Mouse (Mus musculus): ENCODE measurements around the gene Fam155a. TPM values are rescaled to one million over a fixed set of nuclear protein-coding genes. Genes with fewer than 3 reads are reported as not detected.

Fam155a gene
- total RNA-seq, 2 experiments from 2014 or later: 93.7 to 104 TPM

DNA sequence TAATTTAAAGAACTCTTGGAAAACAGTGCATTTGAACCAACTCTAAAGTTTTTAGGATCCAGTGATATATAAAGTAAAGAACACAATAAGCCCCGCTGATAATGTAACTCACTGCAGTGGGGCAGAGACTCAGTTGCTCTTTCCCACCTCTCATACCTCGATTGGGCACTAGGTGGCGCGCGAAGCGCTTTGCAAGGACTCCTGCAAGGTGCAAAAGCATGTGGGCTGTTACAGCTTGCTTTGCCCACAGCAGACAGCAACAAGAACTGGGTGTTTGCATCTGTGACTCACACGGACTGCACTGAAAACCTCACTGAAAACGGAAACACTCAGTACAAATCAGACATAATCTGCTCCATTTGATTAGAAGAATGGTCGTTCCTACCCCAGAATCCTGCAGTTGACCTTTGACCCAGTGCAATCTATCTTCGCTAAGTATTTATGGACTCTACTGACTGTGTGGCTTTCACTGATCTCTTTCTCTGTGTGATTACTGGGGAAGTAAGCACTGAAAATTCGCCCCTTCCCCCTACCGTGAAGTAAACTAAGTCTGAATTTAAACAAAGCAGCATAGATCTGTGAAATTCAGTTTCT lies 537.5 kb downstream of the Fam155a start:
- DNase-seq (ENCODE audit: low spot score in 2 of 2): peak; percentile 94 to 98
- intact Hi-C loops (cut with DNase I): loop anchor here (2.0 to 5.0 kb wide), 3 partner anchors 114 to 704 kb away; no protein-coding TSS in a partner anchor

DNA sequence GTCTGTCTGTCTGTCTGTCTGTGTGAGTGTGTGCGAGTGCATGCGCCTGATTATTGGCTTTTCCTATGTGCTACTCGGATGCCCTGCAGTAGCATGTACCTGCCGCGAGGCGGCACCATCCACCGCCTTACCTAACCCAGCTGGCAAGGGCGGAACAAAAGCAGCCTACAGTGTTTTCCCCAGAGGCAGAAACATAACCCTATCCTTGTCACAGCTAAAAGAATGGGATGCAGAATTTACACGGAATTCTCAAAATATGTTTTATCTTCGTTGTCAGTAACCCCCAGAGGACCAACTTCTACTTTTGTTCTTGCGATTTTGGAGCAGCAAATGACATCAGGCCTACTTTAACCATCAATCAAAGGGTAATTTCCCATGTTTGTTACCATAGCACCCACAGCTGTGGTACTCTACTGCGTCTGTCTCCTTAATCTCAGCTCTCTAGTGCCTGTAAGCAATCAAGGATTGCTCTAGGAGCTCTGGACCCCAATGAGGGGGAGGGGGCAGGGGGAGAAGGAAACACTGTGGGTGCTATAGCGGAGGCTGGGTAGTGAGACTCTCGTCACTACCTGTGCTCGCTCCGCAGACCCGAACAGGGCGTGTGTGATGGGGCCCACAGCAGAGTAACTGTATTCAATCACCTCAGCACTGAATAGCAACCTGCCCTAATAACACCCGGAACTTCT lies 543.0 kb downstream of the Fam155a start:
- DNase-seq (ENCODE audit: low spot score in 2 of 2): peak; percentile 78 to 85
- intact Hi-C loops (cut with DNase I): no loop called here

DNA sequence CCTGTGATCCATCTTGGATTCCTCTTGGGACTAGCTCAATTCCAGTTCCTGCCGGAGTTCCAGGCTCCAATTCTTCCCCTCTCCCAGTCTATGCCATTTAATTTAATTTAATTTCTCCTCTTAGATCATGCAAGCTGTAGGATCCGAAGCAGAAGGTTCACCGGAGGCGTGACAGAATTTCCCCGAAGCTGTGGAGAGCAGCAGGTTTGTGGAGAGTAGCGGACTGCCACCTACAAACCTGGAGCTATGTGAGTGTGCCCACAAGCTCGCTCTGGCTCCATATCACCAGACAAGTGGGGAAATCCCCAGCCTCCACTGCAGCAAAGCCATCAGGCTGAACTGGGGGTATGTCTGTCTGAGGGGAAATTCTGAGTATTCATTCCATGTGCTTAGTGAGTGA lies 544.2 kb downstream of the Fam155a start:
- peak; percentile 44 to 63 for DNase-seq (ENCODE audit: low spot score in 2 of 2)
- intact Hi-C loops (cut with DNase I): no loop called here

GRCm38 (mm10) chr8:9211751-9212150 lies 559.2 kb downstream of the Fam155a start:
- intact Hi-C loops (cut with DNase I): no loop called here

GRCm38 (mm10) chr8:9207505-9208051 lies 563.4 kb downstream of the Fam155a start:
- intact Hi-C loops (cut with DNase I): no loop called here
- no peak for DNase-seq (ENCODE audit: low spot score in 2 of 2)

More at GRCm38 (mm10) chr8:9211751-9212150, 559.2 kb downstream of the Fam155a start:
- DNase-seq (ENCODE audit: low spot score in 2 of 2): no peak

GRCm38 (mm10) chr8:9204345-9205067 lies 566.5 kb downstream of the Fam155a start:
- intact Hi-C loops (cut with DNase I): no loop called here
- DNase-seq (ENCODE audit: low spot score in 2 of 2): no peak

DNA sequence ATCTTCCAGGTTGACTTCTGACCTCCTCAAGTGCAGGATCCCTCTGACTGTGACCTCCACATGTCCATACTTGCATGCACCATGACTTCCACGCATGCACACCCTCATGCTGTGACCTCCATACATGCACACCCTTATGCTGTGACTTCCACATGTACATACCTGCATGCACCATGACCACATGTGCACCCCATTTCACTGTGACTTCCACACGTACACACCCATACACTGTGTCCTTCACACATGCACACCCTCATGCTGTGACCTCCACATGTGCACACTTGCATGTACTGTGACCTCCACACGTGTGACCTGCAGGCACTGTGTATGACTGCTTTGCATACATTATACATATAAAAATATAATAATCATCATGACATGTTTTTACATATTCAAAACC lies 570.9 kb downstream of the Fam155a start:
- intact Hi-C loops (cut with DNase I): no loop called here
- DNase-seq (ENCODE audit: low spot score in 2 of 2): no peak

GRCm38 (mm10) chr8:9191682-9192081 lies 579.3 kb downstream of the Fam155a start:
- intact Hi-C loops (cut with DNase I): no loop called here
- DNase-seq (ENCODE audit: low spot score in 2 of 2): no peak

- intact Hi-C loops (cut with DNase I): no loop called here
- DNase-seq (ENCODE audit: low spot score in 2 of 2): peak; percentile 33 to 39
Measured at GRCm38 (mm10) chr8:9188616-9189015, 582.3 kb downstream of the Fam155a start.

- intact Hi-C loops (cut with DNase I): no loop called here
- no peak for DNase-seq (ENCODE audit: low spot score in 2 of 2)
Measured at GRCm38 (mm10) chr8:9185200-9185599, 585.8 kb downstream of the Fam155a start.

DNA sequence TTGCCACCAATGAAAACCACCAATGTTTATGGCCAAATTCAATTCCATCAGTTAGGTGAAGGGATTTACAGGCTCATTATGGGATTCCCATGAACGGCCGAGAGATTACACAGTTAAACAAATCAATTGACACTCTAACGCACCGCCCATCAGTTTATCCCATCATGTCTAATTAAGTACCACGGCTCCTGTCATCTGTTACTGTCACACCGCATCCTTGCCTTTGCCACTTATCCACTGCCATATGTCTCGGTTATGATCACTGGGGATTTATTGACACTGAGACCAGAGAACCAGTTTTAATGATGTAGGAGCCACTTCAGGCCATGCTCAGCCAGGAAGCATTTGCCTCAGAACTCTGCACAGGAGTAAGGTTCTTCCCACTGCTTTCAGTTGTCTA lies 588.5 kb downstream of the Fam155a start:
- DNase-seq (ENCODE audit: low spot score in 2 of 2): no peak
- intact Hi-C loops (cut with DNase I): no loop called here

- intact Hi-C loops (cut with DNase I): no loop called here
- DNase-seq (ENCODE audit: low spot score in 2 of 2): no peak
Measured at GRCm38 (mm10) chr8:9180686-9181315, 590.2 kb downstream of the Fam155a start.

DNA sequence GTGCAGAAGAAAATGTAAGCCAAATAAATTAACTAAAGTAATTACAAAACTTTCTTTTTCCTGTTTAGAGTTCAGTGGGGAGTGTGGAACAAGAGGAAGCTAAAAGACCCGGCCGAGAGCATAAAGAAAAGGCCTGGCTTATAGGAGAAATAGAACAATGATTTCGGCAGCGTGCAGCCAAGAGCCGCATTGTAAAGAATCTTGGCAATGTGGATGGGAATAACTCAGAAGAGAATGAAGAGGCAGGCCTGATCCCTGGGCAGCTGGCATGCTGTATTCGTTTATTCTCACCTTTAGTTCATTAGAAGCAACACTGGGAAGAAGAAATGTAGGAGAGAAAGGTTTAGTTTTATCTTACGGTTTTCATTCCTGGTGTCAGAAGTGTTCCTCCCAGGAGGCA lies 594.0 kb downstream of the Fam155a start:
- intact Hi-C loops (cut with DNase I): loop anchor here (5.0 to 10.0 kb wide), 2 partner anchors 182 to 515 kb away; partner anchors contain the start of gene Efnb2
- no peak for DNase-seq (ENCODE audit: low spot score in 2 of 2)

- DNase-seq (ENCODE audit: low spot score in 2 of 2): peak; percentile 67 to 88
- intact Hi-C loops (cut with DNase I): loop anchor here (5.0 to 10.0 kb wide), 2 partner anchors 180 to 513 kb away; partner anchors contain the start of gene Efnb2
Measured at GRCm38 (mm10) chr8:9174865-9175565, 595.9 kb downstream of the Fam155a start.

- DNase-seq (ENCODE audit: low spot score in 2 of 2): no peak
- intact Hi-C loops (cut with DNase I): loop anchor here (10.0 kb wide), 1 partner anchor 177 kb away; no protein-coding TSS in a partner anchor
Measured at GRCm38 (mm10) chr8:9171848-9172247, 599.1 kb downstream of the Fam155a start.

DNA sequence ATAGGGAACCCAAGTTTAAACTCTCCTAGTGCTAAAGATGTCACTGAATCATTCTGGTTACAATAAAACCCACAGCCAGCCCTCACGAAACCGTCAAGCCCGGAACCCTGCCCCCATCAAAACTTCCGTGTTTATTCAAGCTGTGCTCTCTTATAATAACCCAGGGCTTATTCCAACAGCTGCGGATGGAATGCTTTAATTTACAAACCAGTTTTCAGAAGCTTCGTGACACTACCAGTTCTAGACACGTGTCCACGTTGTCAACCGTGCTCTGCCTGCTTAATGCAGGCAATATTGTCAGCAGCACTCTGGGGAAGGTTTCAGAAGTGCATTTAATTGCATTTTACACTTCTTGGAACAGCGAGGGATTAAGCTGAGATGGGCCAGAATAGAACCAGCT lies 603.0 kb downstream of the Fam155a start:
- no peak for DNase-seq (ENCODE audit: low spot score in 2 of 2)

DNA sequence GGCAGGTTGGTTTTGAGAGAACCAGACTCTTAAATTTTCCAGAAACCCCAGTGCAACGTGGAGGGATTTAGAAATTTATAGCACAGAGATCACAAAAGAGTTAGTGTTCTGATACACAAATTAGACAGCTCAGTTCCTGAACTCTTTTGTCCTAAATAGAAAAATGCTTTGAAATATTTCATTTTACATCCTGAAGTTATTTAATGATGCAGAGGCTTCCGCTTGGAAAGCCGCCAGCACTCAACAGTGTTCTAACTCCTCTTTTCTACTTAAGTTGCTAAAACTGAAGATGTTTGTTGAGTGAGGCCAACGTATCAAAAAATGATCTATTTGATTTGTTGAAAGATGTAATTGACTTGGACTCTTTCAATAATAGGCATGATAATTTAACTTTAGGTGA lies 609.4 kb downstream of the Fam155a start:
- no peak for DNase-seq (ENCODE audit: low spot score in 2 of 2)
- intact Hi-C loops (cut with DNase I): no loop called here

More for the DNA sequence above, 603.0 kb downstream of the Fam155a start:
- intact Hi-C loops (cut with DNase I): no loop called here

GRCm38 (mm10) chr8:9159322-9159721 lies 611.6 kb downstream of the Fam155a start:
- DNase-seq (ENCODE audit: low spot score in 2 of 2): no peak
- intact Hi-C loops (cut with DNase I): no loop called here

- DNase-seq (ENCODE audit: low spot score in 2 of 2): peak; percentile 14 to 24
- intact Hi-C loops (cut with DNase I): no loop called here
Measured at GRCm38 (mm10) chr8:9158652-9159051, 612.3 kb downstream of the Fam155a start.

Measured in left cerebral cortex, postnatal 14 days (tissue).